Mouse (Mus musculus): ENCODE data around the gene Kcne4.

- TF ChIP-seq CTCF (conservative IDR thresholded peaks at IDR 0.05; ENCODE audit: low read length), result no peak
- no peak for TF ChIP-seq NANOG (IDR thresholded peaks at IDR 0.05; ENCODE audit: borderline replicate concordance, low read length)
- no peak for TF ChIP-seq POU5F1 (IDR thresholded peaks at IDR 0.05; ENCODE audit: borderline replicate concordance, low read length)
Measured at GRCm38 (mm10) chr1:78854306-78854705, 37.7 kb downstream of the Kcne4 start.

All from E14TG2a.4 (cell line).